Mouse (Mus musculus): ENCODE data around the gene Mapk11.

Gene Mapk11

GRCm38 (mm10) chr15:89173906-89174214 lies 24.4 kb upstream of the Mapk11 start:
- DNase-seq (ENCODE audit: low read depth, low spot score): no peak

GRCm38 (mm10) chr15:89173024-89173905 lies 23.8 kb upstream of the Mapk11 start:
- no peak for DNase-seq (ENCODE audit: low read depth, low spot score)

GRCm38 (mm10) chr15:89172276-89172935 lies 23.0 kb upstream of the Mapk11 start:
- DNase-seq (ENCODE audit: low read depth, low spot score): no peak

GRCm38 (mm10) chr15:89171526-89172051 lies 22.2 kb upstream of the Mapk11 start:
- no peak for DNase-seq (ENCODE audit: low read depth, low spot score)

GRCm38 (mm10) chr15:89170102-89170501 lies 20.7 kb upstream of the Mapk11 start:
- DNase-seq (ENCODE audit: low read depth, low spot score): no peak

GRCm38 (mm10) chr15:89169431-89169830 lies 20.0 kb upstream of the Mapk11 start:
- DNase-seq (ENCODE audit: low read depth, low spot score): peak; percentile 77

DNA sequence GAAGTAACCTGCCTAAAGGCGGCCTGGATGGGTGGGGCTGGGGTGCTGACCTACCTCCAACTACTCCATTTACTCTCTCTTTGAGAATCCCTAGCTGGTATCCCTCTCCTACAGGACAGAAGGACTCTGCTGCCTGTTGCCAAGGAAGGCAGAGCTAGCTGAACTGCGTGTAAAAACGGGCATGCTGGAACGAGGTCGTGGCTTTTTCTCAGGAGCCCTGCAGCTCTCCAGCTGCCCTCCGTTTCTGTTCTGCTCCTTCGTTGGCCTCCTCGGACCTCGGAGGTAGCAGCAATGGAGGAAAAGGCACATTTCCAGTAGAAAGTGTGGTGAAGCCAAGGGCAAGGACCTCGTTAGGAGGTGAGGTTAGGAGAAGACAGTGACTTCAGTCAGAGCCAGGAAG lies 19.5 kb upstream of the Mapk11 start:
- DNase-seq (ENCODE audit: low read depth, low spot score): no peak

- DNase-seq (ENCODE audit: low read depth, low spot score): no peak
Observed at GRCm38 (mm10) chr15:89165478-89165877, 16.1 kb upstream of the Mapk11 start.

DNA sequence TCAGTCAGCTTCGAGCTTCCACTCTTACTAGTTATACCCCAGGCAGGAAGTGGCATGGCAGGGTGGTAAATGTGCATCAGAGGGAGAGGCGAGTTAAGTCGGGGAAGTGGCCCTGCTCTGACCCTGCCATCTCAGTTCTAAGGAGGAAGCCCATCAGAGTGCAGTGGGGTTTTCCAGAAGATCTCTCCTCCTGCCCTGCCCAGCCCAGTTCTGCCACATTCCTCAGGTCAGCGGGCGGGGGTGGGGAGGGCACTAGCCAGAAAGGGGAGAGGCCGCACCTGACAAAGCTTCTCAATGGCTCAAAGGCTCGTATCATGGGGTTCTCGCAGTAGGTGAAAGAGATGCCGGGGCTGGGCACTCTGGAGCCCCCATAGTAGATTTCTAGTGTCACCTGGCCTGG lies 12.0 kb upstream of the Mapk11 start:
- DNase-seq (ENCODE audit: low read depth, low spot score): no peak

- no peak for DNase-seq (ENCODE audit: low read depth, low spot score)
Observed at GRCm38 (mm10) chr15:89158516-89158915, 9.1 kb upstream of the Mapk11 start.

DNA sequence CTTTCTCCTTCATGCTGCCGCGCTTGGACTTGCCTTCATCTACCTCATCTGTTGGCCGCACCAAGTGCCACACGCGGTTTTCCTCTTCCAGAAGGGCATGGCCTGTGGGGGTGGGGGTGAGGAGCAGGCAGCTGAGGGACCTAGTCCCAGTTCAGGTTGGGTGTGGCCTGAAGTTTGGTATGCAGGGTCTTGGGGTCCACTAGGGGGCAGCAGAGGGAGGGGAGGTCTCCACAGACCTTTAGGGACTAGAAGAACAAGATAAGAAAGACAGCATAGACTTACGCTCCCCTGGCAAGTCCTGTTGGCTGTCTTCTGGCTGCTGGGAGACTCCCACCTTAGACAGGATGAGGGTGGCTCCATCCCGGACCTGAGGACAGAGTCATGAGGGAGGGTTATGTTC lies 8.5 kb upstream of the Mapk11 start:
- peak; percentile 66 for DNase-seq (ENCODE audit: low read depth, low spot score)

GRCm38 (mm10) chr15:89152312-89152711 lies 2.9 kb upstream of the Mapk11 start:
- no peak for DNase-seq (ENCODE audit: low read depth, low spot score)

DNA sequence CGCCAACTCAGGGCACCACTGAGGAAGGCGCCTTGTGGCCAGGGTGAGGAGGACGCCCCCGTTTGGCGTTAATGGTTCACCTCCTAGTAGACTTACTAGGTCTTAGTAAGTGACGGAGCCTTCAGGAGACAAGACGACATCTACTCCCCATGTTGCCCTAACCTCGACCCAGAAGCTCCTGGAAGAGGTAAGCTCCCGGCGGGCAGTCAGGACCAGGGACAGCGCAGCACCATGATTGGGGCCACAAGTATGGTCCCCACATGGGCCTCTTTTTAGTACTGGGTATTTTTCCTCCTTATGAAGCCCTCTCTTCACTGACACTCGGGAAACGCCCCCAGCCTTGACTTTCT lies 588 bp upstream of the Mapk11 start:
- DNase-seq (ENCODE audit: low read depth, low spot score): no peak

DNA sequence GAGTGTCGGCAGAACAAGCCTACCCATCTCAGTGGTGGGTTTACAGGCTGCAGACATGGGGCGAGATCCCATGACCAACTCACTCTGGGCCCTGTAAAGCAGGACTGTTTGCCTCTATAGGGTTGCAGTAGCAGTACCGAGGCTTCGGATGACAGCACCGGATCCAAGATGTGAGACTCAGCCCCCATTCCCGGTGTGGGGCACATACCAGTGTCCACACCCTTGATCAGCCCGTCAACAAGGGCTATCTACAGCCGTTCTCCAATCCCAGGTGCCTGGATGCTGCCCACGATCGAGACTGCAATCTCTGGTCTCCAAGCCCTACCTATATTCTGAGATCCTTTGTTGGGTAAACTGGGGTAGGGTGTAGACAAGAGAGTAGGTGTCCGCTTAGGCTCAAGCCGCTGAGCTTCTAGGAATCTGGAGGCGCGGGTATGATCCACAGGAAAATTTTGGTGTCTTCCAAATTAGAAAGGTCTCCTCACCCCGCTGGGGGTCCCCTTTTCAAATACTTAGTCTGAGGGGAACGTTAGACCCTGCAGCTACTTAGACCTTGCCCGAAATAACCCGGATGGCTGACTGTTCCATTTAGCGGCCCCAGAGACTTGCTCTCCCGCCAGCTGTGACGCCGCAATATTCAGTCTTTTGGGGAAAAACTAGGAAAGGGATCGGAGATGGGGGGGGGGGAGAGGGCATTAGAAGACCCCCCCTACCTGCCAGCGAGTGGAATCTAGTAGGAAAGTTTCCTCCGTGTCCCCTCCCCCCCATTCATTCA lies 745 bp downstream of the Mapk11 start:
- no peak for DNase-seq (ENCODE audit: low read depth, low spot score)

- DNase-seq (ENCODE audit: low read depth, low spot score): no peak
Observed at GRCm38 (mm10) chr15:89147895-89148294, 1.5 kb downstream of the Mapk11 start.

GRCm38 (mm10) chr15:89147456-89147855 lies 2.0 kb downstream of the Mapk11 start:
- no peak for DNase-seq (ENCODE audit: low read depth, low spot score)

DNA sequence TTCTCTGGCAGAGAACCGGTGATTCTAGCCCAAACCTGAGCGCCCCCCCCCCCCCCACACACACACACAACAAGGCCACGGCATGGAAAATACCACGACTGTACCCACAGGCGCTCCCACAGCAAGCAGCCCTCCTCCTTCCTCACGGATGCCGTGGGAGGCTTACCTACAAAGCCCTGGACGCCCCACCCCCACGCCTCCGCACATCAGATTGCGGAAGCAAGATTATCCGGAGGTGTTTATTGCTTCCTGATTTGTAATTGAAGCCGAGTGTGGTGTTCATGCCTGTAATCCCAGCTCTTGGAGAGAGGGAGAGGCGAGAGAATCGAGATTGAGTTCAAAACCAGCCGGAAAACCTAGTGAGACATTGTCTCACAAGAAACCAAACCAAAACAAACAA lies 2.4 kb downstream of the Mapk11 start:
- DNase-seq (ENCODE audit: low read depth, low spot score): no peak

DNA sequence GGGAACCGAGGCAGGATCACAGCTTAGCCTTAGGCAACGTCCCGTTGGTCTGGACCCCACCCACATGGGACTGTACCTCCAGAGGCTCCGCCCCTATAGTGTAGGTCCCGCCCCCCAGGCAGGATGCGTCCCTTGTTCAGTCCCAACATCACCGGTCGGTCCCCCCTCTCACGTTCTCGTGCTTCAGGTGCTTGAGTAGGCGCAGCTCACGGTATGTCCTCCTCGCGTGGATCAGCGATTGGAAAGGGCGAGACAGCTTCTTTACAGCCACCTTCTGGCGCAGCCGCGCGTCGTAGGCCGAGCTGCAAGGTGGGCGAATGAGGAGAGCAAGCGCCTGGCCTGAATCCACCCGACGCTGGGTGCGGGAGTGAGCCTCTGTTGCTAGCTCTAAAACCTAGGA lies 2.9 kb downstream of the Mapk11 start:
- no peak for DNase-seq (ENCODE audit: low read depth, low spot score)

GRCm38 (mm10) chr15:89145813-89146350 lies 3.5 kb downstream of the Mapk11 start:
- DNase-seq (ENCODE audit: low read depth, low spot score): no peak

DNA sequence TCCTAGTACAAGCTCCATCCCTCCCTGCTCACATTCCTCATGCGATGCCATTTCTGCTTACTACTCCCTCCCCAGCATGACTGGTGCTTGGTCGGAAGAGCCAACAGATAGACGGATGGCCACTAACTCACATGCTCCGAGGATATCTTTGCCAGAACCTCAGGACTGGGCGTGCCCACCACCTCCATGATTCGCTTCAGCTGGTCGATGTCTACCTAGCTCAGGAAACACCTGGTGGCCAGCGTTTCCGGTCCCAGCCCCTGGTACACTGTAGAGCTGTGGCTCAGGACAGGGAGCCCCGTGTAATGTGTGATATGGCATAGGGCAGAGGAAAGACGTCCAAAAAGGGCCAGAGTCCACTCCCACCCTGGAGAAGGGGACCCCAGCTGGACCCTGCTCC lies 4.5 kb downstream of the Mapk11 start:
- no peak for DNase-seq (ENCODE audit: low read depth, low spot score)

- no peak for DNase-seq (ENCODE audit: low read depth, low spot score)
Observed at GRCm38 (mm10) chr15:89143134-89143533, 6.3 kb downstream of the Mapk11 start.

GRCm38 (mm10) chr15:89141905-89142304 lies 7.5 kb downstream of the Mapk11 start:
- no peak for DNase-seq (ENCODE audit: low read depth, low spot score)
